Mouse (Mus musculus) heart, embryonic 11.5 days (tissue): ENCODE results near the gene Xndc1. TPM values are rescaled to one million over a fixed set of nuclear protein-coding genes. Genes with fewer than 3 reads are reported as not detected.

Source experiments
- ATAC-seq: fragments of 200-750 bp; cut with Nextera tagmentation; replicated peaks from 2 replicates; pipeline ENCODE4 v1.8.0; 2017; ENCODE audit warnings: moderate library complexity; ENCODE audit not compliant: insufficient number of reproducible peaks, low FRiP score, low TSS enrichment
- H3K27ac ChIP-seq: fragments of 300-500 bp; sonication (generic); 2 replicates; pipeline ENCODE4 v1.5.1; 2014; ENCODE audit warnings: mild to moderate bottlenecking, low read depth, low read length
- H3K27me3 ChIP-seq: fragments of 300-500 bp; sonication (generic); 2 replicates; pipeline ENCODE4 v1.6.1; 2014; ENCODE audit warnings: mild to moderate bottlenecking, low read length, mixed read lengths; ENCODE audit not compliant: control insufficient read depth, insufficient read depth
- H3K36me3 ChIP-seq: fragments of 300-500 bp; sonication (generic); 2 replicates; pipeline ENCODE4 v1.6.1; 2014; ENCODE audit warnings: mild to moderate bottlenecking, low read length, moderate library complexity, mixed read lengths; ENCODE audit not compliant: control insufficient read depth, insufficient read depth
- H3K4me1 ChIP-seq: fragments of 300-500 bp; sonication (generic); 2 replicates; pipeline ENCODE4 v1.6.1; 2014; ENCODE audit warnings: low read length; ENCODE audit not compliant: control insufficient read depth, insufficient read depth
- H3K4me2 ChIP-seq: fragments of 300-500 bp; sonication (generic); 2 replicates; pipeline ENCODE4 v1.6.1; 2014; ENCODE audit warnings: mild to moderate bottlenecking, moderate library complexity
- H3K4me3 ChIP-seq: fragments of 300-500 bp; sonication (generic); 2 replicates; pipeline ENCODE4 v1.5.1; 2014; ENCODE audit warnings: low read depth, low read length
- H3K9ac ChIP-seq: fragments of 300-500 bp; sonication (generic); 2 replicates; pipeline ENCODE4 v1.6.1; 2014; ENCODE audit warnings: mild to moderate bottlenecking, low read depth, low read length, moderate library complexity
- H3K9me3 ChIP-seq: fragments of 300-500 bp; sonication (generic); replicated peaks from 2 replicates; pipeline ENCODE4 v1.6.1; 2016; ENCODE audit warnings: low read length; ENCODE audit not compliant: control insufficient read depth
- WGBS: fragments of 180-500 bp; shearing (Covaris S2); extraction: QIAGEN DNeasy Blood & Tissue Kit; methylation state at CpG from one replicate; pipeline ENCODE4 v1.1.7; 2014; ENCODE audit not compliant: insufficient replicate concordance; 5-methylcytosine and 5-hydroxymethylcytosine counted together
- polyA plus RNA-seq: library from polyadenylated mRNA; unstranded; fragments of >200 nt; fragmentation: Nextera tagmentation; extraction: Ambion mirVana; gene quantifications from 2 replicates; pipeline ENCODE4 v1.2.1, GENCODE M21; 2014

Gene Xndc1
- polyA plus RNA-seq, 1 experiment from 2014 or later = 18.3 TPM

- ATAC-seq = no peak
- no peaks in the 10 kb centered on the region for H3K27me3 ChIP-seq
- no peak overlapping the region for H3K9ac ChIP-seq
- no peak overlapping the region for H3K27ac ChIP-seq
- WGBS = 71% methylated on average over 1 of the region's 1 CpGs
- H3K4me3 ChIP-seq = no peak overlapping the region
- H3K4me2 ChIP-seq = no peak overlapping the region
- peaks cover 4% of the 10 kb centered on the region; the same call in 1 of the 2 replicates for H3K4me1 ChIP-seq
- H3K9me3 ChIP-seq = no peaks in the 10 kb centered on the region
- no peaks in the 10 kb centered on the region for H3K36me3 ChIP-seq
These were observed 42.9 kb downstream of the Xndc1 start for GRCm38 (mm10) chr7:102108206-102108605.

- no peak within 1 kb of the TSS for H3K4me2 ChIP-seq
- WGBS = 73% methylated on average over 7 of the region's 7 CpGs
These were observed 43.9 kb downstream of the Xndc1 start, which contains the start of gene Art5 for GRCm38 (mm10) chr7:102109171-102109570. Art5 (minus strand) TSS chr7:102109489.

GRCm38 (mm10) chr7:102109746-102110145 is 44.4 kb downstream of the Xndc1 start:
- Histone ChIP-seq H3K9ac (no peak overlapping the region), H3K4me2 (no peak overlapping the region), H3K9me3 (no peaks in the 10 kb centered on the region), H3K27ac (no peak overlapping the region), H3K27me3 (no peaks in the 10 kb centered on the region), H3K4me3 (no peak overlapping the region), H3K4me1 (peaks cover 4% of the 10 kb centered on the region; the same call in 1 of the 2 replicates), H3K36me3 (no peaks in the 10 kb centered on the region)
- ATAC-seq = no peak
- 79% methylated on average over 4 of the region's 4 CpGs for WGBS

More at GRCm38 (mm10) chr7:102109171-102109570, 43.9 kb downstream of the Xndc1 start, which contains the start of gene Art5:
- H3K27me3 ChIP-seq = no peaks in the 10 kb centered on the region
- peaks cover 4% of the 10 kb centered on the region; the same call in 1 of the 2 replicates for H3K4me1 ChIP-seq
- H3K27ac ChIP-seq = no peak within 1 kb of the TSS
- ATAC-seq = no peak
- H3K4me3 ChIP-seq = no peak within 1 kb of the TSS
- no peaks in the 10 kb centered on the region for H3K9me3 ChIP-seq
- H3K36me3 ChIP-seq = no peaks in the 10 kb centered on the region
- H3K9ac ChIP-seq = no peak within 1 kb of the TSS

- Histone ChIP-seq H3K9ac (no peak overlapping the region), H3K4me1 (no peaks in the 10 kb centered on the region), H3K4me3 (no peak overlapping the region), H3K27me3 (no peaks in the 10 kb centered on the region), H3K36me3 (no peaks in the 10 kb centered on the region), H3K9me3 (no peaks in the 10 kb centered on the region), H3K4me2 (no peak overlapping the region), H3K27ac (no peak overlapping the region)
- ATAC-seq = no peak
- 65% methylated on average over 45 of the region's 45 CpGs for WGBS
These were observed 47.9 kb downstream of the Xndc1 start for GRCm38 (mm10) chr7:102113151-102113729.

GRCm38 (mm10) chr7:102116579-102117331 is 51.4 kb downstream of the Xndc1 start, which contains the start of gene Chrna10:
Chrna10 (minus strand) TSS chr7:102116828.
- Histone ChIP-seq H3K27me3 (no peaks in the 10 kb centered on the region), H3K4me1 (no peaks in the 10 kb centered on the region), H3K27ac (no peak within 1 kb of the TSS), H3K4me3 (no peak within 1 kb of the TSS), H3K9ac (no peak within 1 kb of the TSS), H3K4me2 (no peak within 1 kb of the TSS), H3K36me3 (peaks cover 17% of the 10 kb centered on the region), H3K9me3 (no peaks in the 10 kb centered on the region)
- WGBS = 38% methylated on average over 7 of the region's 7 CpGs
- ATAC-seq = no peak; the same call in 1 of the 2 replicates

- no peak overlapping the region for H3K27ac ChIP-seq
- peaks cover 23% of the 10 kb centered on the region for H3K36me3 ChIP-seq
- H3K9ac ChIP-seq = no peak overlapping the region
These were observed 52.1 kb downstream of the Xndc1 start for GRCm38 (mm10) chr7:102117382-102117781.

GRCm38 (mm10) chr7:102120326-102120725 is 55.0 kb downstream of the Xndc1 start:
- no peaks in the 10 kb centered on the region for H3K4me1 ChIP-seq
- H3K4me2 ChIP-seq = no peak overlapping the region
- H3K27me3 ChIP-seq = no peaks in the 10 kb centered on the region
- no peaks in the 10 kb centered on the region for H3K9me3 ChIP-seq
- no peak overlapping the region for H3K9ac ChIP-seq
- ATAC-seq = no peak
- H3K4me3 ChIP-seq = no peak overlapping the region
- H3K27ac ChIP-seq = no peak overlapping the region
- peaks cover 47% of the 10 kb centered on the region for H3K36me3 ChIP-seq
- 94% methylated on average over 10 of the region's 10 CpGs for WGBS

More at GRCm38 (mm10) chr7:102117382-102117781, 52.1 kb downstream of the Xndc1 start:
- no peaks in the 10 kb centered on the region for H3K9me3 ChIP-seq
- no peak for ATAC-seq
- no peaks in the 10 kb centered on the region for H3K27me3 ChIP-seq
- 74% methylated on average over 5 of the region's 6 CpGs for WGBS
- H3K4me2 ChIP-seq = no peak overlapping the region
- H3K4me3 ChIP-seq = no peak overlapping the region
- no peaks in the 10 kb centered on the region for H3K4me1 ChIP-seq

GRCm38 (mm10) chr7:102132395-102132794 is 67.1 kb downstream of the Xndc1 start:
- no peak overlapping the region for H3K4me3 ChIP-seq
- H3K36me3 ChIP-seq = peaks cover 42% of the 10 kb centered on the region
- H3K4me2 ChIP-seq = no peak overlapping the region
- ATAC-seq = no peak
- H3K9me3 ChIP-seq = no peaks in the 10 kb centered on the region
- 91% methylated on average over 4 of the region's 4 CpGs for WGBS
- no peaks in the 10 kb centered on the region for H3K4me1 ChIP-seq
- H3K27me3 ChIP-seq = no peaks in the 10 kb centered on the region
- no peak overlapping the region for H3K9ac ChIP-seq
- H3K27ac ChIP-seq = no peak overlapping the region
